Mouse (Mus musculus) G1E (cell line): ENCODE measurements around the gene Rpp25l.

Experiments used
- CTCF ChIP-seq: IDR thresholded peaks from 2 replicates; pipeline ENCODE4 v1.5.1; 2012; ENCODE audit warnings: low read depth, low read length, inconsistent platforms, mixed read lengths
- TAL1 ChIP-seq: conservative IDR thresholded peaks from 2 replicates; pipeline ENCODE4 v1.6.1; 2012; ENCODE audit warnings: low read depth, low read length, inconsistent platforms, mixed read lengths

GRCm38 (mm10) chr4:41760288-41760721, 47.0 kb upstream of the Rpp25l start:
- TF ChIP-seq CTCF (no peak), TAL1 (no peak)
